Mouse (Mus musculus) ZHBTc4 (cell line): ENCODE measurements around the gene Actrt3.
"Not testable (repeated sequence)": the region's sequence is repeated elsewhere in the genome, so short reads cannot be mapped to it uniquely, and the experiment has no call there.

Experiments
- DNase-seq: peaks from one replicate; pipeline ENCODE4 v3.0.0-alpha.2; 2011; ENCODE audit warnings: low read depth, low spot score

Gene Actrt3

DNA sequence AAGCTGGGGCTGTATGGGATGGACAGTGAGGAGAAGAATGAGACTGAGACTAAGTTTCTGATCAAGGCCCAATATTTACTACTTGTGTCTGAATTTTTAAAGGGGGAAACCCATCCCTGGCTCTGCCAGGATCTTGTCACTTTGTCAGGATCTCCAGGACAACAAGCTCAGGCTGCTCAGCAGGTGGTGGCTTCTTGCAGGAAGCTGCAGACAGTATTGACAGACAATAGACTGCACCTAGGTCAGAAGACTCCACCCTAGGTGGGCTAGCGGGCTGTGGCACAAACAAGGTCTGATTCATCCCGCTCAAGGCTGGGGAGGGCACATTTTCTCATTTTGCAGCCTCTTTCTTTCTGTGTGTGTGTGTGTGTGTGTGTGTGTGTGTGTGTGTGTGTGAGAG is 26.2 kb downstream of the Actrt3 start:
- peak; percentile 69 for DNase-seq

DNA sequence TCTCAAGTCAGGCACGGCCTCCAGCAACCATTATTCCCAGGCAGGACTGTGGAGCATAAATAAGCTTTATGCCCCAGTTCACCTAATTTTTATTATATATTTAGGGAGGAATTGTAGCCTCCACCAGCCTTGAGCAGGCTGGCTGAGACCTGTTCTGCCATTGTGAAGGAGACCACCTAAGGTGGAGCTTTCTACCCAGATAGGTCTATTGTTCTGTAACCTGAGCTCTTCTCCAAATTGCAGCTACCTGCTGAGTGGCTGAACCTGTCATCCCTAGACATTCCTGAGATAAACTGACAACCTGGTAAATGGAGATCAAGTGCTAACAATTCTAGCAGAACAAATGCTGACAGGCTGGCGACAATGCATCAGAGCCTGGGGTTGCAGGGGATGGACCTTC is 33.4 kb downstream of the Actrt3 start:
- DNase-seq, result not testable (repeated sequence)

DNA sequence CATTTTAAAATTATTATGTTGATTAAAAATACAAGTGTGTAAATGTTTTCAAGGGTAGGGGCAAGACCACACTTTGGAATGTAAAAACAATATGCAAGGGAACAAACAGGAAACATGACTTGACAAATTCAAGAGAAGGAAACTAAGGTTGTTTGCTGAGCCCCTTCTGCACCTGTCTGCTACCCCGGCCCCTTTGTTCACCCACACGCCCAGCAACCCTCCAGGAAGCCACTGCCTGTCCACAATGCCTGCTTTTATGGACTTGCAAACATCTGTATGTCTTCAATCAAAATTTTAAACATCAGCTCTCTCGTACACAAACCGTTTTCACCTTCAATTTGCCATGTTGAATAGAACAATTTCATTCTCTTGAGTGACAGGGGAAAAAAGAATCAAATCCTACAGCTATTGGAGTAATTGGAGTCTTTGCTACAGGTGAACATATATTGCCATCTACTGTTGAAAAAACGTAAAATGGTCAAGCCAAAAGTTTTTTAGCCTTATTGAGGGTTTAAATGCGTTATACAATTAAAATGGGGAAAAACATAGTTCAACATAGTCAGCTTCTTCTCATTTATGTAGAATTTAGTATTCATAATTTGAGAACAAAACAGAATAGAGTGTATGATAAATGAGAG is 38.9 kb downstream of the Actrt3 start:
- DNase-seq, result no peak

DNA sequence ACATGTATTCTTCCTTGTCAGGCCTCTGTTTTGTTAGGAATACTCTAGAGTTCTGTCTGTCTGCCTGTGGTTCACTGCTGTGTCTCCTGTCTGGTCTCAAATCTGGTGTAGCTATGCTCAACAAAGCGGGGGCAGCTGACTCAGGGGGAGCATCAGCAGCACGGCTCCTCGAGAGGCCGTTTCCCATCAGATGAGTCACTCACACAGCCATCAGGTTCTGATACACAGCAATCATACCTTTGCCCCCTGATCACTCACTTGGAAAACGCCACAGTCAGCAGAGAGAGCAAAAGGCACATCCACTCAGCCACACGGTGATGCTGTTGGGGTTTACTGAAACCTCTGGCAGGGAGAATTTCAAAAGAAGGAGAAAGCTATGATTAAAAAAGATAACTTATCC is 46.0 kb downstream of the Actrt3 start:
- no peak for DNase-seq

DNA sequence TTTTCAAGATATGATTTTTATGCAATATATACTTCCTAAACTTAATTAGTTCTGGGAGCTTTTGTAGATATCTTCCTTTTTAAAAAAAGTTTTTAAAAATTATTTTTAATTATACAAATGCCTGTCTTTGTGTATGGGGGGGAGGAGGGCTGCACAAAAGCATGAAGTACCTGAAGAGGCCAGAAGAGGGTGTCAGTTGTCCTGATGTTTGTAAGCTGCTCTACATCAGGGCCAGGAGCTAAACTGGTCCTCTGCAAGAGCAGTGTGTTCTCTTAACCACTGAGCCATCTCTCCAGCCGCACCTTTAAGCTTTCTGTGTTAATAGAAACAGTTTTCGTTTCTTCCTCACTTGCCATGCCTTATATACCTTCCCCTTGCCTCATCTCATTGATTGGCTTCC is 49.5 kb downstream of the Actrt3 start:
- peak; percentile 39 for DNase-seq

DNA sequence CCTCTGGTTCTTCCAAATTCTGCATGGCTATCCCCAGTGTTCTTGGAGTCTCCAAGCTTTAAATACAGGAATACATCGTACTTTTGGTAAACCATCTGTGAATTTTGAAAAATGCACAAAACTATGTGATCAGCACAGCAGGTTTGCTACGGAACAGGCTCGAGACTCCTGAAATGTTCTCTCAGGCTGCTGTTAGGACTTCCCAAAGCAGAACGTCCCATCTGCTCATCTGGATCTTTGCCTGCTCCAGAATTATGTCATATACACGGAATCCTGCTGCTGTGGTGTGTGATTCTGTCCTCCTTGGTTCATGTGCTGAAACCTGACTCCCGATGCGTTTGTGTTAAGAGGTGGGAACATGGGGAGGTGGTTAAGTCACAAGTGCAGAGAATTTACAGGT is 50.8 kb downstream of the Actrt3 start:
- DNase-seq, result no peak

DNA sequence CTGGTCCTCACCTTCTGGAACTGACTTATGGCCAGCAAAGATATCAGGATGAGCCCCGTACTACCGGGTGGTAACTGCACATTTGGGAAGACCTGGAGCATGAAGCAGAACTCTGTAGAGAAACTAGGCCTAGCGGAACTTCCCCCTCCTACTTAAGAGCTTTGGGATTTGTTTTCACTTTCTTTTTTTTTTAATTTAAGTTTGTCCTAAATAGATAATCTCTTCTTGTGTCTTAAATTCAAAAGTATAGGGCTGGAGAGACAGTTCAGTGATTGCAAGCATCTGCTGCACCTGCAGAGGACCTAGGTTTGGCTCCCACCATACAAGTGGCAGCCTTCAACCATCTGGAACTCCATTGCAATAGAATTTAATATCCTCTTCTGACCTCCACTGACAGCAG is 51.8 kb downstream of the Actrt3 start, which contains the start of gene Mecom:
TSS of gene Mecom (minus strand) at position 101 of the 400 bp plus-strand sequence.
- no peak for DNase-seq
